Mouse (Mus musculus) heart, embryonic 14.5 days (tissue): ENCODE results near the gene Fgfr2. TPM values are rescaled to one million over a fixed set of nuclear protein-coding genes. Genes with fewer than 3 reads are reported as not detected.

Source experiments
- ATAC-seq: fragments of 200-750 bp; cut with Nextera tagmentation; 2 replicates; pipeline ENCODE4 v1.8.0; 2017; ENCODE audit warnings: low read depth, moderate TSS enrichment; ENCODE audit not compliant: insufficient number of reproducible peaks, insufficient read depth, low FRiP score
- H3K27ac ChIP-seq, 2 experiments: fragments of 200-500 bp in 1 of 2; fragments of 300-500 bp in 1 of 2; sonication (generic) in 1 of 2; replicated peaks in 1 of 2; 2 replicates each; pipeline ENCODE4 v1.5.1; 2012 to 2014; ENCODE audit warnings: low read depth in 2 of 2, low read length in 2 of 2, control low read depth in 1 of 2, mild to moderate bottlenecking in 1 of 2, mixed read lengths in 1 of 2; ENCODE audit not compliant: control insufficient read depth in 1 of 2, insufficient read depth in 1 of 2
- H3K27me3 ChIP-seq: fragments of 300-500 bp; sonication (generic); 2 replicates; pipeline ENCODE4 v1.6.1; 2014; ENCODE audit warnings: mild to moderate bottlenecking, low read length, control low read depth; ENCODE audit not compliant: control insufficient read depth, insufficient read depth
- H3K36me3 ChIP-seq: fragments of 300-500 bp; sonication (generic); 2 replicates; pipeline ENCODE4 v1.6.1; 2014; ENCODE audit warnings: mild to moderate bottlenecking, control low read depth, low read length, mixed read lengths; ENCODE audit not compliant: control insufficient read depth, insufficient read depth
- H3K4me1 ChIP-seq, 2 experiments: fragments of 200-500 bp in 1 of 2; fragments of 300-500 bp in 1 of 2; sonication (generic) in 1 of 2; 2 replicates each; pipeline ENCODE4 v1.6.1; 2012 to 2014; ENCODE audit warnings: low read length in 2 of 2, control low read depth in 1 of 2, mixed read lengths in 1 of 2; ENCODE audit not compliant: control insufficient read depth in 2 of 2, insufficient read depth in 2 of 2
- H3K4me2 ChIP-seq: fragments of 300-500 bp; sonication (generic); 2 replicates; pipeline ENCODE4 v1.6.1; 2014; ENCODE audit warnings: mild to moderate bottlenecking, low read length
- H3K4me3 ChIP-seq, 2 experiments: fragments of 200-500 bp in 1 of 2; fragments of 300-500 bp in 1 of 2; sonication (generic) in 1 of 2; 2 replicates each; pipeline ENCODE4 v1.5.1; 2012 to 2014; ENCODE audit warnings: low read length in 2 of 2, mild to moderate bottlenecking in 2 of 2, control low read depth in 1 of 2, low read depth in 1 of 2, moderate library complexity in 1 of 2; ENCODE audit not compliant: control insufficient read depth in 1 of 2, insufficient read depth in 1 of 2
- H3K9ac ChIP-seq: fragments of 300-500 bp; sonication (generic); 2 replicates; pipeline ENCODE4 v1.6.1; 2014; ENCODE audit warnings: mild to moderate bottlenecking, low read length
- H3K9me3 ChIP-seq: fragments of 300-500 bp; sonication (generic); 2 replicates; pipeline ENCODE4 v1.6.1; 2016; ENCODE audit warnings: low read length, control low read depth; ENCODE audit not compliant: control insufficient read depth
- WGBS: fragments of 180-500 bp; shearing (Covaris S2); extraction: QIAGEN DNeasy Blood & Tissue Kit; methylation state at CpG from one replicate; pipeline ENCODE4 v1.1.7; 2014; 5-methylcytosine and 5-hydroxymethylcytosine counted together
- polyA plus RNA-seq: library from polyadenylated mRNA; unstranded; fragments of >200 nt; fragmentation: Nextera tagmentation; extraction: Ambion mirVana; gene quantifications from 2 replicates; pipeline ENCODE4 v1.2.1, GENCODE M21; 2014

Gene Fgfr2
- polyA plus RNA-seq, 1 experiment from 2014 or later = 22.4 TPM

- Histone ChIP-seq H3K36me3 (no peaks in the 10 kb centered on the region), H3K9ac (no peak overlapping the region), H3K27me3 (no peaks in the 10 kb centered on the region), H3K9me3 (no peaks in the 10 kb centered on the region), H3K4me2 (no peak overlapping the region), H3K4me3 (no peak overlapping the region), H3K4me1 (no peaks in the 10 kb centered on the region), H3K27ac (no peak overlapping the region)
- ATAC-seq = no peak
- 77% methylated on average over 2 of the region's 2 CpGs for WGBS
Measured at GRCm38 (mm10) chr7:132411708-132412107, 711.4 kb downstream of the Fgfr2 start.

GRCm38 (mm10) chr7:132410958-132411357 lies 712.2 kb downstream of the Fgfr2 start:
- H3K9ac ChIP-seq = no peak overlapping the region
- no peak for ATAC-seq
- no peak overlapping the region for H3K4me2 ChIP-seq
- H3K4me1 ChIP-seq = no peaks in the 10 kb centered on the region
- H3K9me3 ChIP-seq = no peaks in the 10 kb centered on the region
- H3K27me3 ChIP-seq = no peaks in the 10 kb centered on the region
- no peak overlapping the region for H3K27ac ChIP-seq
- no peak overlapping the region for H3K4me3 ChIP-seq
- WGBS = 76% methylated on average over 4 of the region's 4 CpGs
- H3K36me3 ChIP-seq = no peaks in the 10 kb centered on the region

- WGBS = 47% methylated on average over 3 of the region's 3 CpGs
Measured at GRCm38 (mm10) chr7:132409890-132410289, 713.3 kb downstream of the Fgfr2 start.

GRCm38 (mm10) chr7:132402377-132403084 lies 720.6 kb downstream of the Fgfr2 start:
- WGBS = 68% methylated on average over 10 of the region's 10 CpGs
- H3K9ac ChIP-seq = no peak overlapping the region
- no peaks in the 10 kb centered on the region for H3K36me3 ChIP-seq
- no peak overlapping the region for H3K27ac ChIP-seq
- no peak overlapping the region for H3K4me2 ChIP-seq
- no peak overlapping the region for H3K4me3 ChIP-seq
- H3K27me3 ChIP-seq = no peaks in the 10 kb centered on the region
- H3K9me3 ChIP-seq = no peaks in the 10 kb centered on the region
- no peak for ATAC-seq
- H3K4me1 ChIP-seq = peaks cover 0 to 2% of the 10 kb centered on the region in 2 experiments; a peak in 1 of 4 replicates

More at GRCm38 (mm10) chr7:132409890-132410289, 713.3 kb downstream of the Fgfr2 start:
- no peaks in the 10 kb centered on the region for H3K27me3 ChIP-seq
- H3K36me3 ChIP-seq = no peaks in the 10 kb centered on the region
- H3K4me2 ChIP-seq = no peak overlapping the region
- H3K27ac ChIP-seq = no peak overlapping the region
- H3K4me1 ChIP-seq = peaks cover 0 to 2% of the 10 kb centered on the region in 2 experiments; a peak in 1 of 4 replicates
- no peak for ATAC-seq
- H3K9ac ChIP-seq = no peak overlapping the region
- no peak overlapping the region for H3K4me3 ChIP-seq
- H3K9me3 ChIP-seq = no peaks in the 10 kb centered on the region

- no peaks in the 10 kb centered on the region for H3K27me3 ChIP-seq
- H3K4me2 ChIP-seq = no peak overlapping the region
- no peaks in the 10 kb centered on the region for H3K9me3 ChIP-seq
- WGBS = 71% methylated on average over 3 of the region's 3 CpGs
- no peaks in the 10 kb centered on the region; a peak in 1 of 4 replicates for H3K4me1 ChIP-seq
- no peaks in the 10 kb centered on the region for H3K36me3 ChIP-seq
- H3K27ac ChIP-seq = no peak overlapping the region
- no peak overlapping the region for H3K4me3 ChIP-seq
- no peak for ATAC-seq
- H3K9ac ChIP-seq = no peak overlapping the region
Measured at GRCm38 (mm10) chr7:132398487-132398886, 724.7 kb downstream of the Fgfr2 start.

GRCm38 (mm10) chr7:132396661-132397322 lies 726.4 kb downstream of the Fgfr2 start:
- Histone ChIP-seq H3K27me3 (no peaks in the 10 kb centered on the region), H3K4me2 (no peak overlapping the region), H3K27ac (no peak overlapping the region), H3K4me1 (no peaks in the 10 kb centered on the region; a peak in 2 of 4 replicates), H3K4me3 (no peak overlapping the region), H3K9ac (no peak overlapping the region), H3K9me3 (no peaks in the 10 kb centered on the region), H3K36me3 (no peaks in the 10 kb centered on the region)
- WGBS = 40% methylated on average over 7 of the region's 7 CpGs
- no peak for ATAC-seq

GRCm38 (mm10) chr7:132393582-132394175 lies 729.5 kb downstream of the Fgfr2 start:
- Histone ChIP-seq H3K9ac (no peak overlapping the region), H3K36me3 (no peaks in the 10 kb centered on the region), H3K4me2 (no peak overlapping the region), H3K4me3 (no peak overlapping the region), H3K4me1 (peaks cover 9 to 11% of the 10 kb centered on the region in 2 experiments; a peak in 3 of 4 replicates), H3K27me3 (no peaks in the 10 kb centered on the region), H3K27ac (no peak overlapping the region), H3K9me3 (no peaks in the 10 kb centered on the region)
- no peak for ATAC-seq
